21 mouse cellular contexts compared by ENCODE assay signal in the genomic region with DNA sequence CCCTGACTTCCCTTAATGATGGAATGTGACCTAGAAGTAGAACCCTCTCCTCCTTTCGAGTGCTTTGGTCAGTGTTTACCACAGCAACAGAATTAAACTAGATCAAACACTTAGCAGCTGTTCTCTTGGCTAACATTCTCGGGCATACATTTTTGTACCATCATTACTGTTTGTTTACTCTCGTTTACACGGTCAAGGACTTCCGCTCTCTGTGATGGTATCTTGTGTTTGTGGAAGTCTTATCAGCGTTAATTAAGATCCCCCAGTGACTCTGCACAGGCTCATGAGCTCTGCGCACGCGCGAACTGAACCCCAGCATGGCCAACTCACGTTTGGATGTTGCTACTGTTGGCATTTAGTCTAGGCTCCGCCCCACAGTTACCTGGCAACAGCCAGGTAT. TPM values are rescaled to one million over a fixed set of nuclear protein-coding genes. Genes with fewer than 3 reads are reported as not detected.
A peak's percentile ranks its signal among the peaks of the same experiment; 100 is the strongest.
DNase-seq lines count a peak whose midpoint lies in the region; ATAC-seq and TF ChIP-seq lines count a peak whose summit lies in the region.
"Had no signal": no experiment of that assay in that cellular context is flagged by ENCODE, and none has a peak within 500 bp of the region (broad histone marks: within the 10 kb centered on the region; RNA-seq: fewer than 3 reads in every experiment).

No protein-coding gene starts in this region.

- H3K4me3 ChIP-seq in liver, adult 2 months (ENCODE audit: insufficient read depth, low read depth, low read length): no peak overlapping the region
- H3K4me3 ChIP-seq in liver, embryonic 11.5 days (ENCODE audit: low read depth, low read length): no peak overlapping the region
- H3K4me3 ChIP-seq: embryonic facial prominence, embryonic 15.5 days; forebrain, embryonic 15.5 days; heart, embryonic 13.5 days; left cerebral cortex, adult 2 months; megakaryocyte, embryonic 14.5 days; midbrain, embryonic 13.5 days had no signal

- H3K9me3 ChIP-seq in liver, embryonic 11.5 days (ENCODE audit: control insufficient read depth, low read length): no peaks in the 10 kb centered on the region
- H3K9me3 ChIP-seq: embryonic facial prominence, embryonic 15.5 days; forebrain, embryonic 15.5 days; heart, embryonic 13.5 days; megakaryocyte, embryonic 14.5 days; midbrain, embryonic 13.5 days had no signal

- ATAC-seq in liver, embryonic 11.5 days (replicated peaks; ENCODE audit: low FRiP score): no peak
- ATAC-seq: forebrain, embryonic 15.5 days; midbrain, embryonic 13.5 days had no signal

- H3K9ac ChIP-seq in liver, adult 2 months (ENCODE audit: low read depth, low read length): no peak overlapping the region
- H3K9ac ChIP-seq in liver, embryonic 11.5 days (ENCODE audit: low read depth, low read length): no peak overlapping the region
- H3K9ac ChIP-seq: embryonic facial prominence, embryonic 15.5 days; forebrain, embryonic 15.5 days; heart, embryonic 13.5 days; midbrain, embryonic 13.5 days had no signal

- no peak for TF ChIP-seq POLR2A in liver, adult 2 months (IDR thresholded peaks at IDR 0.05; ENCODE audit: extremely low read depth, insufficient read depth, low read length)

- peak; percentile 55 for DNase-seq in liver, adult 2 months (ENCODE audit: extremely low read depth, low read depth, low spot score)
- no peak for DNase-seq in liver, embryonic 11.5 days (ENCODE audit: low spot score)
- DNase-seq in MN1 (ENCODE audit: low spot score) (peak; percentile 10), R1 (ENCODE audit: low read depth, low spot score) (peak; percentile 34)
- peak; percentile 31 for DNase-seq in lung, postnatal 10 days
- no peak for DNase-seq in heart, adult 9 months (ENCODE audit: low spot score in 2 of 2)
- no peak for DNase-seq in c-Kit-positive CD71-positive TER-119-positive erythroid progenitor cells, embryonic 14.5 days (ENCODE audit: low spot score)
- no peak for DNase-seq in Muller cell, postnatal 12 days (ENCODE audit: inconsistent ontology term)
- DNase-seq: adrenal gland, postnatal 14 days; cerebellum, adult 8-10 months; gastrocnemius, postnatal 14 days; heart, adult 11 months; heart, postnatal 14 days; right cerebral cortex, postnatal 14 days; thymus, postnatal 14 days had no signal

- H3K36me3 ChIP-seq in liver, adult 2 months (ENCODE audit: control insufficient read depth, insufficient read depth, low read length): no peaks in the 10 kb centered on the region
- no peaks in the 10 kb centered on the region for H3K36me3 ChIP-seq in liver, embryonic 11.5 days (ENCODE audit: control insufficient read depth, insufficient read depth, low read length)
- H3K36me3 ChIP-seq: embryonic facial prominence, embryonic 15.5 days; forebrain, embryonic 15.5 days; heart, embryonic 13.5 days; midbrain, embryonic 13.5 days had no signal

- H3K27ac ChIP-seq in liver, adult 2 months (replicated peaks; ENCODE audit: insufficient read depth, low read depth, low read length): no peak overlapping the region
- no peak overlapping the region for H3K27ac ChIP-seq in liver, embryonic 11.5 days (ENCODE audit: low read depth, low read length)
- H3K27ac ChIP-seq: embryonic facial prominence, embryonic 15.5 days; forebrain, embryonic 15.5 days; heart, embryonic 13.5 days; left cerebral cortex, adult 2 months; midbrain, embryonic 13.5 days had no signal

- TF ChIP-seq CTCF in liver, adult 2 months (IDR thresholded peaks at IDR 0.05; ENCODE audit: low read depth, low read length): no peak

- H3K4me2 ChIP-seq in liver, embryonic 11.5 days: no peak overlapping the region
- H3K4me2 ChIP-seq: embryonic facial prominence, embryonic 15.5 days; forebrain, embryonic 15.5 days; heart, embryonic 13.5 days; midbrain, embryonic 13.5 days had no signal

- no peaks in the 10 kb centered on the region for H3K27me3 ChIP-seq in liver, adult 2 months (ENCODE audit: control insufficient read depth, insufficient read depth, low read length)
- H3K27me3 ChIP-seq in liver, embryonic 11.5 days (replicated peaks; ENCODE audit: control insufficient read depth, insufficient read depth, low read length): no peaks in the 10 kb centered on the region
- H3K27me3 ChIP-seq: embryonic facial prominence, embryonic 15.5 days; forebrain, embryonic 15.5 days; heart, embryonic 13.5 days; megakaryocyte, embryonic 14.5 days; midbrain, embryonic 13.5 days had no signal

- 16% methylated on average over 12 of the region's 12 CpGs for WGBS in liver, adult 2 months
- 40% methylated on average over 12 of the region's 12 CpGs for WGBS in liver, embryonic 11.5 days

- no peaks in the 10 kb centered on the region for H3K4me1 ChIP-seq in liver, adult 2 months (ENCODE audit: control insufficient read depth, insufficient read depth, low read length)
- H3K4me1 ChIP-seq in liver, embryonic 11.5 days (replicated peaks; ENCODE audit: control insufficient read depth, insufficient read depth, low read length): no peaks in the 10 kb centered on the region
- H3K4me1 ChIP-seq: embryonic facial prominence, embryonic 15.5 days; forebrain, embryonic 15.5 days; heart, embryonic 13.5 days; megakaryocyte, embryonic 14.5 days; midbrain, embryonic 13.5 days had no signal

- no peaks in the 10 kb centered on the region for H3K79me2 ChIP-seq in liver, adult 2 months (ENCODE audit: control insufficient read depth, insufficient read depth, low read length)

RNA-seq across cellular contexts. Expression of a gene that starts 16.3 kb away (rescaled TPM):
- 31.0 and 37.5 TPM in 2 replicates for total RNA-seq in liver, adult 2 months (2014; rRNA removed)
- 2.9 and 3.1 TPM in 2 replicates for polyA plus RNA-seq in liver, adult 2 months (2012; rRNA removed)
- 13.4 and 16.1 TPM in 2 replicates for polyA plus RNA-seq in liver, embryonic 11.5 days (2014; fragmentation: Nextera tagmentation; extraction: Ambion mirVana)

Comparison
In these comparisons a context has a peak if more than half of its experiments do, and no peak if none do; other contexts are left out.
1. DNase-seq: peak in liver, adult 2 months (single experiment), MN1 (single experiment), R1 (single experiment) and lung, postnatal 10 days (single experiment); none in liver, embryonic 11.5 days (single experiment), heart, adult 9 months (0 of 2), c-Kit-positive CD71-positive TER-119-positive erythroid progenitor cells, embryonic 14.5 days (single experiment) and Muller cell, postnatal 12 days (single experiment).